Mouse (Mus musculus) bone marrow macrophage, adult 2 months (primary cell): ENCODE data around the gene Kdm5a.

ENCODE experiments used
- CTCF ChIP-seq: IDR thresholded peaks from 2 replicates; pipeline ENCODE4 v1.5.1; 2012; ENCODE audit warnings: low read depth, mild to moderate bottlenecking, low read length, moderate library complexity
- POLR2A ChIP-seq: IDR thresholded peaks from 2 replicates; pipeline ENCODE4 v1.6.1; 2012; ENCODE audit warnings: mild to moderate bottlenecking, low read depth, low read length, borderline replicate concordance

- TF ChIP-seq CTCF (no peak), POLR2A (no peak)
Observed at GRCm38 (mm10) chr6:120319129-120319528, 44.8 kb upstream of the Kdm5a start.
